Mouse (Mus musculus) intestine, embryonic 14.5 days (tissue): Measurements from ENCODE around the gene Ccl17. TPM values are rescaled to one million over a fixed set of nuclear protein-coding genes. Genes with fewer than 3 reads are reported as not detected.

Source experiments
- ATAC-seq: fragments of 200-750 bp; cut with Nextera tagmentation; replicated peaks from 2 replicates; pipeline ENCODE4 v1.8.0; 2017; ENCODE audit warnings: low read depth, moderate number of reproducible peaks, moderate TSS enrichment, moderate library complexity; ENCODE audit not compliant: low FRiP score, low TSS enrichment
- DNase-seq: peaks from one replicate; pipeline ENCODE4 v3.0.0-alpha.2; 2018; ENCODE audit warnings: low spot score
- H3K27ac ChIP-seq: fragments of 300-500 bp; sonication (generic); 2 replicates; pipeline ENCODE4 v1.5.1; 2014; ENCODE audit warnings: low read depth, mild to moderate bottlenecking, control low read depth
- H3K27me3 ChIP-seq: fragments of 300-500 bp; sonication (generic); replicated peaks from 2 replicates; pipeline ENCODE4 v1.6.1; 2014; ENCODE audit warnings: low read length, control low read depth; ENCODE audit not compliant: control insufficient read depth, insufficient read depth
- H3K36me3 ChIP-seq: fragments of 300-500 bp; sonication (generic); 2 replicates; pipeline ENCODE4 v1.6.1; 2014; ENCODE audit warnings: low read length, control low read depth; ENCODE audit not compliant: control insufficient read depth, insufficient read depth
- H3K4me1 ChIP-seq: fragments of 300-500 bp; sonication (generic); replicated peaks from 2 replicates; pipeline ENCODE4 v1.6.1; 2014; ENCODE audit warnings: low read length, control low read depth, mixed read lengths; ENCODE audit not compliant: control insufficient read depth, insufficient read depth
- H3K4me2 ChIP-seq: fragments of 300-500 bp; sonication (generic); 2 replicates; pipeline ENCODE4 v1.6.1; 2014; ENCODE audit warnings: low read length
- H3K4me3 ChIP-seq: fragments of 300-500 bp; sonication (generic); 2 replicates; pipeline ENCODE4 v1.5.1; 2014; ENCODE audit warnings: low read depth, low read length, control low read depth, mixed read lengths
- H3K9ac ChIP-seq: fragments of 300-500 bp; sonication (generic); 2 replicates; pipeline ENCODE4 v1.6.1; 2014; ENCODE audit warnings: mild to moderate bottlenecking, low read length
- H3K9me3 ChIP-seq: fragments of 300-500 bp; sonication (generic); 2 replicates; pipeline ENCODE4 v1.6.1; 2016; ENCODE audit warnings: low read length, control low read depth; ENCODE audit not compliant: control insufficient read depth
- WGBS: fragments of 180-500 bp; shearing (Covaris S2); extraction: QIAGEN DNeasy Blood & Tissue Kit; methylation state at CpG from one replicate; pipeline ENCODE4 v1.1.7; 2014; 5-methylcytosine and 5-hydroxymethylcytosine counted together
- polyA plus RNA-seq: library from polyadenylated mRNA; unstranded; fragments of >200 nt; fragmentation: Nextera tagmentation; extraction: Ambion mirVana; gene quantifications from 2 replicates; pipeline ENCODE4 v1.2.1, GENCODE M21; 2014

Gene Ccl17
- polyA plus RNA-seq, 1 experiment from 2014 or later = not detected

DNA sequence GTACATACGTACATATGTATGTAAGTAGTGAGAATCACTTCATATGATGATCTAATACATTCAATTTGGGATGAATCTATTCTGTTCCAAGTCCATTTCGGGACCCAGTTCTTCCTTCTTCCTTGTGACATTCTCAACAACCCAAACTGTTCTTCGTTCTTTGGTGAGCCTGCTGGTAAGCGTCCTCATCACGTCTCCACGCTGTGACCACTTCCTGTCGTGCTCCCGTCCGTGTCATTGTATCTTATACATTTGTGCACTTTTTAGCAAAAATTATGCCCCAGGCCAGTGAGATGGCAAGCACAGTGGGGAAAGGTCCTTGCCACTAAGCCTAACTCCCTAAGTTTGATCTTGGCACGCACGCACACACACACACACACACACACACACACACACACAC lies 7.7 kb downstream of the Ccl17 start:
- H3K27ac ChIP-seq = no peak overlapping the region
- H3K4me1 ChIP-seq = no peaks in the 10 kb centered on the region
- H3K36me3 ChIP-seq = peaks cover 19% of the 10 kb centered on the region
- no peak for DNase-seq
- no peak overlapping the region for H3K4me3 ChIP-seq
- no peaks in the 10 kb centered on the region for H3K9me3 ChIP-seq
- H3K9ac ChIP-seq = no peak overlapping the region
- no peak overlapping the region for H3K4me2 ChIP-seq
- no peaks in the 10 kb centered on the region for H3K27me3 ChIP-seq
- 89% methylated on average over 11 of the region's 11 CpGs for WGBS
- no peak for ATAC-seq

DNA sequence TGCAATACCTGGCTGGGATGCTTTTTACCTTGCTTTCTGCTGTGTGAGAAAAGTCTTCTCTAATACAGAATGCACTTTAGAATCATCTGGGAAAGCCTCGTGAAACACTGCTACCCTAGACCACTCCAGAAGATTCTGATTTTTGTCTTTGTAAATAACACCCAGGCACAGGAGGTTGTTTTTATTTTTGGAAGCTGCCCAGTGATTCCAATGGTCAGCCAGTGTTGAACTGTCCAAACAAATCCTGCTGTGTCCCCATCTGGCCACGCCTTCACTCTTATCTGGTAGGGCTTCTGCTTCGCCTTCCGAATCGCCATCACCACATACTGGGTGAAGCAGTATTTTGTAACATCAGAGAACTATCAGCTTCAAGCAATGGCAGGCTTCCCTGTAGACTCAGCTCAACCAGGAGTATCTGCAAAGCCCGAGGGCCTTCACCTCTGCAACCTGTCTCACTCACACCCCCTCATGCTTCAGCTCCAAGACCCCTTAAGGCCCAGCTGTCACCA lies 9.5 kb downstream of the Ccl17 start:
- Histone ChIP-seq H3K36me3 (peaks cover 36% of the 10 kb centered on the region), H3K9ac (no peak overlapping the region), H3K27ac (no peak overlapping the region), H3K4me3 (no peak overlapping the region), H3K4me1 (no peaks in the 10 kb centered on the region), H3K4me2 (no peak overlapping the region), H3K27me3 (no peaks in the 10 kb centered on the region), H3K9me3 (no peaks in the 10 kb centered on the region)
- 76% methylated on average over 6 of the region's 6 CpGs for WGBS
- no peak for ATAC-seq
- DNase-seq = no peak

DNA sequence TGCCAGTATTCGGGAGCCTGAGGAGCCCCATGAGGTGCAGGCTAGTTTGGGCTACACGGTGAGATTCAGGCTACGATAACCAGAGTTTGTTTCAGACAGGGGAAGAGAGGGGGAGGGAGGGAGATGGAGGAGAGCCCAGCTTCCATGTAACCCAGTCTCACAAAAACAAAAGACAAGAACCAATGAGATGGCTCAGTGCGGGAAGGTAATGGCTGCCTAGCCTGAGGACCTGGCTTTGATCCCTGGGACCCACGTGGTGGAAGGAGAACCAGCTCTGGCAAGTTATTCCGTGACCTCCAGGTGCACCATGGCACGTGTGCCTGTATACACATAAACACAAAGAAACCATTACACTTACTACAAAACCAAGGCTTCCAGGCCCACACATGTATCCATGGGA lies 10.3 kb downstream of the Ccl17 start:
- Histone ChIP-seq H3K27me3 (no peaks in the 10 kb centered on the region), H3K4me2 (no peak overlapping the region), H3K27ac (no peak overlapping the region), H3K4me1 (no peaks in the 10 kb centered on the region), H3K4me3 (no peak overlapping the region), H3K9ac (no peak overlapping the region), H3K9me3 (no peaks in the 10 kb centered on the region), H3K36me3 (peaks cover 43% of the 10 kb centered on the region)
- WGBS = 80% methylated on average over 7 of the region's 7 CpGs
- DNase-seq (no peak), ATAC-seq (no peak)

DNA sequence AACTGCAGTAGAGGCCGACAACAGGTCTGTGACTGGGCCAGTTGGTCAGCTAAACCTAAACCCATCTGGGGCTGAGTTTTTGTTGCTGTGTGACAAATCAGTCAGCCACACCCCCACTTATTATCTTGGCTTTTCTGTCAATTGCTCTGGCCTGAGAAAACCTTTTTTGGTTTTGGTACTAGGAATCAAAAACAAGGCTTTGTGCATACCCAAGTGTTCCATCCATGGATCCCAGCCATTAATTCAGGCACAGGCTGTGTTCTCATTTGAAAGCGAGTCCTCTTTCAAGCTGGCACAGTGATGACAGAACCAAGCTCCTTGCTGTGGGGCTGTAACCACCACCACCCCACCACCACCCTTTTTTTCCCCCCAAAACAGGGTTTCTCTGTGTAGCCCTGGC lies 11.1 kb downstream of the Ccl17 start:
- no peak overlapping the region for H3K9ac ChIP-seq
- H3K4me3 ChIP-seq = no peak overlapping the region
- WGBS = 94% methylated on average over 2 of the region's 2 CpGs
- ATAC-seq (no peak), DNase-seq (no peak)
- H3K9me3 ChIP-seq = no peaks in the 10 kb centered on the region
- H3K4me1 ChIP-seq = no peaks in the 10 kb centered on the region
- no peak overlapping the region for H3K27ac ChIP-seq
- no peaks in the 10 kb centered on the region for H3K27me3 ChIP-seq
- peaks cover 52% of the 10 kb centered on the region for H3K36me3 ChIP-seq
- H3K4me2 ChIP-seq = no peak overlapping the region

DNA sequence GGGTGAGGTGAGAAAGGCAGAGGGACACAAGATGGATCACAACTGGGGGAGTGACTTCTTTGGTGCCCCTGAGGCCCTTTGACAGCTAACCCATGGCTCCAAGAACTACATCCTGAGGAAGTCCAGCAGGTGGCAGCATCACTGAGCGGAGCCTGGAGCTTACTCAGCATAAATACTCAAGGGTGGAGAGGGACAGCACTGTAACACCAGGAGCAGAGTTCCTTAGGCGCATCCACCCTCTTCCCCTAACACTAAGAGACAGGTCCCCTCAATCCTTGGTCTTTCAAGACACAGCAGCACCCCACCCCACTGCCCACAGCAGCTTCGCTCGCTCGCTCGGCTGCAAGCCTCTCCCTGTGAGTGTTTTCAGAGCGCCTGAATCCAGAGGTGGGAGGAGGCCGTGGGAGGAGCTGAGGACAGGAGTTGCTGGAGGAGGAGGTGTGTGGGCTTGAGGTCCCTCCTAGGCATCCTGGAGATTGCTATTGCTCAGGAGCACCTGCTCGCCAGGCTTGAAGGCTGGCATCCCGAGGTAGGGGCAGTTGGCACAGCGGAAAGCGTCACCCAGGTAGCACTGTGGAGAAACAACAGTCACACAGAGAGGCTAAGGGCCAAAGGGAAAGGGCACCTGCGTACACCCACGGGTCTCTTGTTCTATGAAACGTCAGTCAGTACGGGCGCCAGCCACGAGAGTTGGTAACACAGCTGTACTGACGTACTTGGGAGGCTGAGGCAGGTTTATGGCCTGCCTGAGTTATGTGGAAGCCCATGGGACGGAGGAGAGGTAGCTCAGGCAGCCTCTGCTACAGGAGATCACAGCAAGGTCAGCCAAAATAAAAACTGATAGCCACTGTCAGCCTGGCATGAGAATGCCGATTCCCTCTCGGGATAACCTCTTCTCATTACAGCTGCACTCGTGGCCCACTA lies 12.6 kb downstream of the Ccl17 start:
- H3K4me3 ChIP-seq = no peak overlapping the region
- peaks cover 64% of the 10 kb centered on the region for H3K36me3 ChIP-seq
- no peak overlapping the region for H3K4me2 ChIP-seq
- H3K27ac ChIP-seq = no peak overlapping the region
- DNase-seq (peak; percentile 74), ATAC-seq (peak; percentile 58)
- H3K27me3 ChIP-seq = no peaks in the 10 kb centered on the region
- no peaks in the 10 kb centered on the region for H3K4me1 ChIP-seq
- no peak overlapping the region for H3K9ac ChIP-seq
- no peaks in the 10 kb centered on the region for H3K9me3 ChIP-seq
- WGBS = 78% methylated on average over 23 of the region's 23 CpGs

DNA sequence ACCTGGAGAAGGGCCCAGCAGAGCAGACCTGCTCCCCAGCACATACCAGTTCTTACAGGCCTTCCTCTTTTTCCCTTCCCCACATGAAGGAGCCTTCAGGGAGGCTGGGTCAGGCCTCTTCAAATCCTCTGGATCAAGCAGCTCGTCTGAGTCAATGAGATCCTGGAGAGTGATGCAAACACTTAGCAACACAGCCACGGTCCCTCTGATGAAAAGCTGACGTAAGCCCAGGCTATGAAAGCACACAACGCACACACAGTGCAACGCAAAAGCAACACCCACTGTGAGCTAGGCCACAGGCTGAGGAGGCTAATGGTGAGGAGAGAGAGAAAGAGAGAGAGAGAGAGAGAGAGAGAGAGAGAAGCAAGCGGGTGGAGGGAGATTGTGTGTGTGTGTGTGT lies 14.9 kb downstream of the Ccl17 start:
- Histone ChIP-seq H3K9ac (no peak overlapping the region), H3K9me3 (no peaks in the 10 kb centered on the region), H3K36me3 (peaks cover 77% of the 10 kb centered on the region), H3K4me1 (no peaks in the 10 kb centered on the region), H3K4me3 (no peak overlapping the region), H3K27ac (no peak overlapping the region), H3K27me3 (no peaks in the 10 kb centered on the region), H3K4me2 (no peak overlapping the region)
- DNase-seq (no peak), ATAC-seq (no peak)
- 88% methylated on average over 6 of the region's 6 CpGs for WGBS

DNA sequence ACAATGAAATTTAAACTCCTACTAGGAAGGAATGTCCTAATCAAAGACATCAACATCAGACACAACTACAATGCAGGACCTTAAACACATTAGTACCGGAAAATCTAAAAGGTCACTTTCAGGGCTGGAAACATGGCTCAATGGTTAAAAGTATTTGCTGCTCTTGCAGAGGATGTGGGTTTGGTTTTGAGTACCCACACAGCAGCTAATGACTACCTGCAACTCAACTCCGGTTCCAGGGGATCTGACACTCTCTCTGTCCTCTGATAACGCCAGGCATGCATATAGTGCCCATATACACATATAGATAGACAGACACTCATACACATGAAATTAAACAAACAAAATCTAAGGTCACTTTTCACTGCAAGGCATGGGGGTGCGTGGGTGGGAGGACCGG lies 16.0 kb downstream of the Ccl17 start:
- H3K4me1 ChIP-seq = no peaks in the 10 kb centered on the region
- H3K36me3 ChIP-seq = peaks cover 77% of the 10 kb centered on the region
- H3K4me3 ChIP-seq = no peak overlapping the region
- H3K27me3 ChIP-seq = no peaks in the 10 kb centered on the region
- DNase-seq (no peak), ATAC-seq (no peak)
- H3K27ac ChIP-seq = no peak overlapping the region
- H3K9me3 ChIP-seq = no peaks in the 10 kb centered on the region
- WGBS = 94% methylated on average over 5 of the region's 5 CpGs
- H3K4me2 ChIP-seq = no peak overlapping the region
- no peak overlapping the region for H3K9ac ChIP-seq

DNA sequence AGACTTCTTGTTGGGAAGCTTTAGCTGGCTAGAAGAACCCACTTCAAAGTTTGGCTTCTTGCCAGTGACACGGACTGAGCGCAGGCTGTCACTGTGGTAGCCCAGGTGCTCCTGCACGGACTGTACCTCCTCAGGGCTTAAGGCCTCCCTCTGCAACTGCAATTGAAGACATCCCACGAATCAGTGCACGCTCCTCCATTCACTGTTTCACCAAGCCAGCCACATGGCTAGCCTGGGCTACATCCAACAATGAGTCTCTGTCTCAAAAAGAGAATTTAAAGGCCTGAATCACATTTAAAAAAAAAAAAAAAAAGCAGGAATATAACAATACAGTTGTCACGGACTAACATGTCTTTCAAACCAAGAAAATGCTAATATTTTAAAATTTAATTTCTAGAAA lies 18.0 kb downstream of the Ccl17 start:
- Histone ChIP-seq H3K36me3 (peaks cover 79% of the 10 kb centered on the region), H3K4me1 (no peaks in the 10 kb centered on the region), H3K27me3 (no peaks in the 10 kb centered on the region), H3K9me3 (no peaks in the 10 kb centered on the region), H3K9ac (no peak overlapping the region), H3K27ac (no peak overlapping the region), H3K4me3 (no peak overlapping the region), H3K4me2 (no peak overlapping the region)
- ATAC-seq (no peak), DNase-seq (no peak)
- WGBS = 91% methylated on average over 6 of the region's 6 CpGs
